Mouse (Mus musculus): Measurements from ENCODE around the gene Trim15.

GRCm38 (mm10) chr17:36908235-36908634 is 41.2 kb upstream of the Trim15 start:
- TF ChIP-seq GATA1 (IDR thresholded peaks at IDR 0.05; ENCODE audit: borderline replicate concordance, low read length), result no peak
- no peak for TF ChIP-seq FLI1 (IDR thresholded peaks at IDR 0.05; ENCODE audit: low read length)

All from megakaryocyte, embryonic 14.5 days (primary cell).